Mouse (Mus musculus) MEL (cell line): Measurements from ENCODE around the gene Pde4a.

Experiments
- BHLHE40 ChIP-seq: IDR thresholded peaks from 2 replicates; pipeline ENCODE4 v1.6.1; 2012; ENCODE audit warnings: low read depth, mild to moderate bottlenecking, inconsistent platforms, low read length, improper control_type of control experiment, borderline replicate concordance
- CTCF ChIP-seq, 3 experiments: IDR thresholded peaks in 2 of 3; conservative IDR thresholded peaks in 1 of 3; 2 replicates each; pipeline ENCODE4 v1.5.1; 2011 to 2012; ENCODE audit warnings: low read length in 3 of 3, low read depth in 2 of 3, mild to moderate bottlenecking in 2 of 3, improper control_type of control experiment in 1 of 3, inconsistent platforms in 1 of 3, mixed read lengths in 1 of 3, moderate library complexity in 1 of 3; ENCODE audit not compliant: control insufficient read depth in 1 of 3, insufficient read depth in 1 of 3, poor library complexity in 1 of 3, severe bottlenecking in 1 of 3
- EP300 ChIP-seq, 2 experiments: IDR thresholded peaks; 2 replicates each; pipeline ENCODE4 v1.6.1; 2011; ENCODE audit warnings: improper control_type of control experiment in 2 of 2, low read length in 2 of 2, low read depth in 1 of 2, mild to moderate bottlenecking in 1 of 2
- GATA1 ChIP-seq: IDR thresholded peaks from 2 replicates; pipeline ENCODE4 v1.6.1; 2011; ENCODE audit warnings: low read depth, low read length, improper control_type of control experiment
- HCFC1 ChIP-seq: IDR thresholded peaks from 2 replicates; pipeline ENCODE4 v1.6.1; 2012; ENCODE audit warnings: low read depth, mild to moderate bottlenecking, inconsistent platforms, low read length, improper control_type of control experiment, moderate library complexity
- MAX ChIP-seq: IDR thresholded peaks from 2 replicates; pipeline ENCODE4 v1.6.1; 2011; ENCODE audit warnings: low read length, improper control_type of control experiment
- MXI1 ChIP-seq: IDR thresholded peaks from 2 replicates; pipeline ENCODE4 v1.6.1; 2011; ENCODE audit warnings: mild to moderate bottlenecking, low read depth, low read length, improper control_type of control experiment
- MYC ChIP-seq: IDR thresholded peaks from 2 replicates; pipeline ENCODE4 v1.6.1; 2011; ENCODE audit warnings: low read depth, mild to moderate bottlenecking, low read length, improper control_type of control experiment, moderate library complexity
- POLR2A ChIP-seq, 2 experiments: IDR thresholded peaks; 2 replicates each; pipeline ENCODE4 v1.6.1; 2011 to 2012; ENCODE audit warnings: low read length in 2 of 2, mild to moderate bottlenecking in 2 of 2, control low read depth in 1 of 2, improper control_type of control experiment in 1 of 2, low read depth in 1 of 2, moderate library complexity in 1 of 2; ENCODE audit not compliant: control insufficient read depth in 1 of 2, insufficient read depth in 1 of 2, poor library complexity in 1 of 2
- SMC3 ChIP-seq: IDR thresholded peaks from 2 replicates; pipeline ENCODE4 v1.6.1; 2011; ENCODE audit warnings: low read depth, low read length, improper control_type of control experiment
- TAL1 ChIP-seq: IDR thresholded peaks from 2 replicates; pipeline ENCODE4 v1.6.1; 2012; ENCODE audit warnings: mild to moderate bottlenecking, inconsistent platforms, low read length, moderate library complexity, mixed read lengths
- TCF12 ChIP-seq: IDR thresholded peaks from 2 replicates; pipeline ENCODE4 v1.6.1; 2014; ENCODE audit warnings: low read depth, mild to moderate bottlenecking, inconsistent platforms, low read length, improper control_type of control experiment, moderate library complexity

DNA sequence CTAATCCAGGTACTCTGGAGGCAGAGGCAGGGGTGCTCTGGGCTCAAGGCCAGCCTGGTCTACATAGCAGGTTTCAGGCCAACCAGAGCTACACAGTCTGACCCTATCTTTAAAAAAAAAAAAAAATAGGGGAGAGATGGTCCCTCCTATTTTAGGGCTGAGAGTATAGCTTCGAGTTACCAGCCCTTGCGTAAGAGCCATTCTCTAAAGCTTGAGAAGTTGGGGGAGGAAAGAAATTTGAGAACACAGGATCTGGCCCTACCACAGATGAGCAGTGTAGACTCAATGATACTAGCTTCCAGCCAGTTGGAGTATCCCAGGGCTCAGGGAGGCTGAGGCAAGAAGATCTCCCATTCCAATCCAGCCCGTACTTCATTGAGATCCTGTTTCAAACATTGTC, 28.3 kb downstream of the Pde4a start:
- no peak for TF ChIP-seq MXI1
- TF ChIP-seq SMC3 = no peak
- no peak for TF ChIP-seq TAL1
- TF ChIP-seq MAX = no peak
- no peak for TF ChIP-seq TCF12
- TF ChIP-seq HCFC1 = no peak
- no peak for TF ChIP-seq MYC
- TF ChIP-seq CTCF (IDR thresholded peaks at IDR 0.05 in 2 of 3, conservative IDR thresholded peaks at IDR 0.05 in 1 of 3; ENCODE audit: control insufficient read depth in 1 of 3, insufficient read depth in 1 of 3, low read depth in 2 of 3, low read length in 3 of 3, poor library complexity in 1 of 3, severe bottlenecking in 1 of 3) = no peak
- no peak for TF ChIP-seq BHLHE40
- no peak for TF ChIP-seq POLR2A (IDR thresholded peaks at IDR 0.05; ENCODE audit: control insufficient read depth in 1 of 2, insufficient read depth in 1 of 2, low read depth in 1 of 2, low read length in 2 of 2, poor library complexity in 1 of 2)
- no peak for TF ChIP-seq EP300 (IDR thresholded peaks at IDR 0.05; ENCODE audit: low read depth in 1 of 2, low read length in 2 of 2)
- TF ChIP-seq GATA1 = no peak
